Mouse (Mus musculus) small intestine, adult 2 months (tissue): ENCODE measurements around the gene Marveld1.

Experiments
- CTCF ChIP-seq: fragments of 200-500 bp; IDR thresholded peaks from 2 replicates; pipeline ENCODE4 v1.5.1; 2012; ENCODE audit warnings: low read depth, mild to moderate bottlenecking, control low read depth, inconsistent platforms, low read length, moderate library complexity, mixed read lengths; ENCODE audit not compliant: insufficient replicate concordance, insufficient read length; ENCODE audit errors: extremely low read depth
- POLR2A ChIP-seq: fragments of 200-500 bp; IDR thresholded peaks from 2 replicates; pipeline ENCODE4 v1.6.1; 2012; ENCODE audit warnings: low read depth, mild to moderate bottlenecking, control low read depth, inconsistent platforms, low read length, moderate library complexity

DNA sequence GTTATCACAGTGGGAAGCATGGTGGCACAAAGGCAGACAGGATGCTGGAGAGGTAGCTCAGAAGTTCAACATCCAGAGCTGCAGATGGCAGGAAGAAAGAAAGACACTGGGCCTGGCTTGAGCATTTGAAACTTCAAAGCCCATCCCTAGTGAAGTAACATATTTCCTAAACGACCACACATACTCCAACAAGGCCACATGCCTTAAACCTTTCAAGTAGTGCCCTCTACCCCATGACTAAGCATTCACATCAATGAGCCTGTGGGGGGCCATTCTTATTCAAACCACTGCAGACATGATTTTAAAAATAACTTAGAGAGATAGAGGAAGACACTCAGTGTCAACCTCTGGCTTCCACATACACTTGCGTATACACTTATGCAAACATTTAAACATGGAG is 4.4 kb upstream of the Marveld1 start:
- no peak for TF ChIP-seq POLR2A
- no peak for TF ChIP-seq CTCF
